Mouse (Mus musculus): Measurements from ENCODE around the gene Slc16a12. TPM values are rescaled to one million over a fixed set of nuclear protein-coding genes. Genes with fewer than 3 reads are reported as not detected.
A peak's percentile ranks its signal among the peaks of the same experiment; 100 is the strongest.

The Slc16a12 gene
- polyA plus RNA-seq, 1 experiment from 2014 or later: 5.7 TPM

- Histone ChIP-seq H3K36me3 (ENCODE audit: control insufficient read depth, insufficient read depth, low read length) (no peaks in the 10 kb centered on the region), H3K27me3 (ENCODE audit: control insufficient read depth, insufficient read depth, low read length) (no peaks in the 10 kb centered on the region), H3K27ac (ENCODE audit: low read length) (no peak overlapping the region), H3K9ac (ENCODE audit: low read length) (no peak overlapping the region), H3K4me2 (ENCODE audit: low read depth, low read length) (no peak overlapping the region), H3K4me1 (ENCODE audit: control insufficient read depth, insufficient read depth, low read length) (no peaks in the 10 kb centered on the region), H3K4me3 (replicated peaks; ENCODE audit: low read length) (no peak overlapping the region), H3K9me3 (replicated peaks; ENCODE audit: control insufficient read depth, low read length) (no peaks in the 10 kb centered on the region)
- WGBS: 76% methylated on average over 4 of the region's 4 CpGs
- no peak for ATAC-seq (ENCODE audit: insufficient read depth, low FRiP score)
Measured at GRCm38 (mm10) chr19:34735900-34736299, 11.2 kb downstream of the Slc16a12 start.

GRCm38 (mm10) chr19:34733020-34733419 lies 14.1 kb downstream of the Slc16a12 start:
- no peaks in the 10 kb centered on the region for H3K36me3 ChIP-seq (ENCODE audit: control insufficient read depth, insufficient read depth, low read length)
- ATAC-seq (ENCODE audit: insufficient read depth, low FRiP score): peak; percentile 72
- 46% methylated on average over 3 of the region's 3 CpGs for WGBS

DNA sequence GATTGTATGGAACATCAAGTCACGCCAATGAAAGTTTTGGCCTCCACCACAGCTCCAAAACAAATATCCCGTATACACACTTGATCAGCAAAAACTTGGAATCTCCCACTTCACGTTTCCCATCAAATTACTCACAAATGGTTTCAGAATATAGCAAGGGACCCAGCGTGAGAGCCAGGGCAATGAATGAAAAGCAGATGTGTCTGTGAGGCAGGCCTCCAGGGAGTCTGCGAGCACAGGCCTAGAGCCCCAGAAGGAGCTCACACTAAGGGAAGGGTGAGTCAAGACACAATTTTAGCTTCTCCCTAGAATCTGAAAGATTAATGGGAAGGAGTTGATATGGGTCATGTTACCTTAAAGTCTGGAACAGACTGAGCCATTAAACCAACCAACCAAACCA lies 15.7 kb downstream of the Slc16a12 start:
- ATAC-seq (ENCODE audit: insufficient read depth, low FRiP score): no peak
- Histone ChIP-seq H3K27ac (ENCODE audit: low read length) (no peak overlapping the region), H3K4me1 (ENCODE audit: control insufficient read depth, insufficient read depth, low read length) (no peaks in the 10 kb centered on the region), H3K4me3 (replicated peaks; ENCODE audit: low read length) (no peak overlapping the region), H3K9ac (ENCODE audit: low read length) (no peak overlapping the region), H3K27me3 (ENCODE audit: control insufficient read depth, insufficient read depth, low read length) (no peaks in the 10 kb centered on the region), H3K4me2 (ENCODE audit: low read depth, low read length) (no peak overlapping the region), H3K36me3 (ENCODE audit: control insufficient read depth, insufficient read depth, low read length) (no peaks in the 10 kb centered on the region), H3K9me3 (replicated peaks; ENCODE audit: control insufficient read depth, low read length) (no peaks in the 10 kb centered on the region)
- WGBS: 82% methylated on average over 5 of the region's 5 CpGs

More at GRCm38 (mm10) chr19:34733020-34733419, 14.1 kb downstream of the Slc16a12 start:
- Histone ChIP-seq H3K4me1 (ENCODE audit: control insufficient read depth, insufficient read depth, low read length) (no peaks in the 10 kb centered on the region), H3K9me3 (replicated peaks; ENCODE audit: control insufficient read depth, low read length) (no peaks in the 10 kb centered on the region), H3K9ac (ENCODE audit: low read length) (no peak overlapping the region), H3K4me3 (replicated peaks; ENCODE audit: low read length) (no peak overlapping the region), H3K27ac (ENCODE audit: low read length) (no peak overlapping the region), H3K27me3 (ENCODE audit: control insufficient read depth, insufficient read depth, low read length) (no peaks in the 10 kb centered on the region), H3K4me2 (ENCODE audit: low read depth, low read length) (no peak overlapping the region)

DNA sequence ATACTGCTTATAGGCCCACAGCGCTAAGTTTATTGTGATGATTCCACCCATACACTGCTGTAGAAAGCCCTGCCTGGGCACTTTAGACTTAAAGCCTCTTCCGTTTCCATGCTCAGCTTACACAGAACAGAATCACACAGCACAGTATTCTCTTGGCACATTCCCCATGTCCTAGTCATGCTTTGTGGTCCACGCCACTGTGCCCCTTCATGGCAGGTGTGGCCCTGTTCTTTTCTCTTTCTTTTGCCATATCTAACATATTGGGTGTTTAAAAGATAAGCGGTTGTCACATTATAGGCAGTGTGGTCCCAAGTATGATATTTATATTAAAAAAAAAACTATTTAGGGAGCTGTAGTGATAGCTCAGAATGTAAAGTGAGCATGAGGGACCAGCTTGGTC lies 16.5 kb downstream of the Slc16a12 start:
- no peaks in the 10 kb centered on the region for H3K36me3 ChIP-seq (ENCODE audit: control insufficient read depth, insufficient read depth, low read length)
- H3K27ac ChIP-seq (ENCODE audit: low read length): no peak overlapping the region
- no peaks in the 10 kb centered on the region for H3K27me3 ChIP-seq (ENCODE audit: control insufficient read depth, insufficient read depth, low read length)
- WGBS: 88% methylated on average over 4 of the region's 4 CpGs
- ATAC-seq (ENCODE audit: insufficient read depth, low FRiP score): no peak
- H3K4me3 ChIP-seq (replicated peaks; ENCODE audit: low read length): no peak overlapping the region
- no peaks in the 10 kb centered on the region for H3K9me3 ChIP-seq (replicated peaks; ENCODE audit: control insufficient read depth, low read length)
- no peak overlapping the region for H3K9ac ChIP-seq (ENCODE audit: low read length)
- H3K4me1 ChIP-seq (ENCODE audit: control insufficient read depth, insufficient read depth, low read length): no peaks in the 10 kb centered on the region
- no peak overlapping the region for H3K4me2 ChIP-seq (ENCODE audit: low read depth, low read length)

DNA sequence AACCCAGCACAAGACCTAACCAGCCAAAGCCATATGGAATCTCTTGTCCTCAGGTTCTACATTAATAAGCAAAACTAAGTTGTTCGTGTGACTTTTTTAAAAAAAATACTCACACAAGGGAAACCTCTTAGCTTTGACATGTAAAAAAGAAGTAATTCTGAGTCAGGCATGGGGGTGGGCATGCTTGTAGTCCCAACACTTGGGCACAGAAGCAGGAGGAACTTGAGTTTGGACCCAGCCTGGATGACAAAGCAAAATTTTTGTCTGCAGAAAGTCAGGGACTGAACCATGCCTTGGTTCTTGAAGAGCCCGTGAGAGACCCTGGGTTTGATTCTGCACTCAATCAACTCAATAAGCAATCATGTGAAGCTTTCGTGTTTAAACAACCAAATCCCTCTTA lies 17.6 kb downstream of the Slc16a12 start:
- no peaks in the 10 kb centered on the region for H3K9me3 ChIP-seq (replicated peaks; ENCODE audit: control insufficient read depth, low read length)
- no peak overlapping the region for H3K9ac ChIP-seq (ENCODE audit: low read length)
- 78% methylated on average over 3 of the region's 3 CpGs for whole genome bisulfite sequencing
- no peak for ATAC-seq (ENCODE audit: insufficient read depth, low FRiP score)
- H3K4me2 ChIP-seq (ENCODE audit: low read depth, low read length): no peak overlapping the region
- H3K4me1 ChIP-seq (ENCODE audit: control insufficient read depth, insufficient read depth, low read length): no peaks in the 10 kb centered on the region
- no peaks in the 10 kb centered on the region for H3K36me3 ChIP-seq (ENCODE audit: control insufficient read depth, insufficient read depth, low read length)
- H3K27me3 ChIP-seq (ENCODE audit: control insufficient read depth, insufficient read depth, low read length): no peaks in the 10 kb centered on the region
- H3K27ac ChIP-seq (ENCODE audit: low read length): no peak overlapping the region
- H3K4me3 ChIP-seq (replicated peaks; ENCODE audit: low read length): no peak overlapping the region

DNA sequence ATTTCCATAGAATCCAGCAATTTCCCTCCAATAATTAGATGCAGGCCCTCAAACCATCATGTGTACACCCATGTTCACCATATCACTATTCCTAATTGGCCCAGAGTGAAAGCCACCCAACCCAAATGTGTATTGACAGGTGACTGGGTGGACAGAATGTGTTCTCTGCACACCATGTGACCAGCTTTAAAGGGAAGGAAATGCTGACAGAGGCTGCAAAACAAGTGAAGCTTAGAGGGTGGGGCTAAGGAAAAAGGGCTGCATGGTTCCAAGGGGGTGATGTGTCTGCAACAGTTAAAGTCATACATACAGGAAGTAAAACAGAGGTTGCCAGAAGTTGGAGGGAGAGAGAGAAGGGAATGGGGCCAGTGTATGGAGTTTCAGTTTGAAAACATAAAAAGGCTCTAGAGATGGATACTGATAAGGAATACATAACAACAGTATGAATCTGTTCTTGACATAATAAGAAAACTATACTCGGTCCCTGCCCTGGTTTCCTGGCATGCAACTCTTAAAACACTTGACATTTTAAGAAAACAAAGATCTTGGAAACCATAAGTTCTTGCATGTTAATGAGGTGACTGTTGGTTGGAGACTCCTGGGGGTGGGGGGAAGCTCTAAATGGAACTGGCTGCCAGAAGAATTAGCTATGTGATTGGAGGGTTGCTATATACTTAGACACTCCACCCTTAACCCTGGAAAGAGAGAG lies 20.7 kb downstream of the Slc16a12 start:
- no peak overlapping the region for H3K9ac ChIP-seq (ENCODE audit: low read length)
- H3K36me3 ChIP-seq (ENCODE audit: control insufficient read depth, insufficient read depth, low read length): no peaks in the 10 kb centered on the region
- WGBS: 71% methylated on average over 1 of the region's 1 CpGs
- H3K9me3 ChIP-seq (replicated peaks; ENCODE audit: control insufficient read depth, low read length): no peaks in the 10 kb centered on the region
- no peak overlapping the region for H3K4me2 ChIP-seq (ENCODE audit: low read depth, low read length)
- H3K27me3 ChIP-seq (ENCODE audit: control insufficient read depth, insufficient read depth, low read length): no peaks in the 10 kb centered on the region
- no peak overlapping the region for H3K27ac ChIP-seq (ENCODE audit: low read length)
- ATAC-seq (ENCODE audit: insufficient read depth, low FRiP score): no peak
- no peak overlapping the region for H3K4me3 ChIP-seq (replicated peaks; ENCODE audit: low read length)
- H3K4me1 ChIP-seq (ENCODE audit: control insufficient read depth, insufficient read depth, low read length): no peaks in the 10 kb centered on the region

- no peak overlapping the region for H3K4me2 ChIP-seq (ENCODE audit: low read depth, low read length)
- 79% methylated on average over 5 of the region's 5 CpGs for WGBS
- H3K9me3 ChIP-seq (replicated peaks; ENCODE audit: control insufficient read depth, low read length): no peaks in the 10 kb centered on the region
- no peak overlapping the region for H3K27ac ChIP-seq (ENCODE audit: low read length)
- no peaks in the 10 kb centered on the region for H3K4me1 ChIP-seq (ENCODE audit: control insufficient read depth, insufficient read depth, low read length)
- no peaks in the 10 kb centered on the region for H3K27me3 ChIP-seq (ENCODE audit: control insufficient read depth, insufficient read depth, low read length)
- no peaks in the 10 kb centered on the region for H3K36me3 ChIP-seq (ENCODE audit: control insufficient read depth, insufficient read depth, low read length)
- no peak for ATAC-seq (ENCODE audit: insufficient read depth, low FRiP score)
- no peak overlapping the region for H3K4me3 ChIP-seq (replicated peaks; ENCODE audit: low read length)
- H3K9ac ChIP-seq (ENCODE audit: low read length): no peak overlapping the region
Measured at GRCm38 (mm10) chr19:34725418-34725817, 21.7 kb downstream of the Slc16a12 start.

DNA sequence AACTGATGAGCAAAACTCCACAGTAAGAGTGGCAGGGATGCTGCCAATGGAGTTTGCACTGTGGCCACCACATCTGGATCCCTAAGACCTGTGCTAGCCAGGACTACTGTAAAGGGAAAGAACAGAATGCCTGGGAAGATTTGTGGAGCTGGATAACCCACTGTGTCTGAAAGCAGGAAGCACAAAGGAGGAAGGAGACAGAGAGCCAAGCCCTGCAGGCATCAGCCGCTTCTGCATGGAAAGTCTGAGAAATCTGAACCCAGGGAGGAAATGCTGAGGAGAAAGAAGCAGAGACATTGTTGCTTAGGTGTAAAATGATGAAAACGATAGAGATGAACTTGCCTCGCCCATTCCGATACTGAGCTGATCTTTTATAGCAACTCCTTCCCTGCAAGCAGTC lies 22.5 kb downstream of the Slc16a12 start:
- Histone ChIP-seq H3K4me3 (replicated peaks; ENCODE audit: low read length) (no peak overlapping the region), H3K4me2 (ENCODE audit: low read depth, low read length) (no peak overlapping the region), H3K9me3 (replicated peaks; ENCODE audit: control insufficient read depth, low read length) (no peaks in the 10 kb centered on the region), H3K27me3 (ENCODE audit: control insufficient read depth, insufficient read depth, low read length) (no peaks in the 10 kb centered on the region), H3K36me3 (ENCODE audit: control insufficient read depth, insufficient read depth, low read length) (no peaks in the 10 kb centered on the region), H3K9ac (ENCODE audit: low read length) (no peak overlapping the region), H3K27ac (ENCODE audit: low read length) (no peak overlapping the region), H3K4me1 (ENCODE audit: control insufficient read depth, insufficient read depth, low read length) (no peaks in the 10 kb centered on the region)
- no peak for ATAC-seq (ENCODE audit: insufficient read depth, low FRiP score)
- WGBS: 90% methylated on average over 4 of the region's 4 CpGs

GRCm38 (mm10) chr19:34722541-34722940 lies 24.5 kb downstream of the Slc16a12 start:
- WGBS: 78% methylated on average over 3 of the region's 3 CpGs
- H3K4me3 ChIP-seq (replicated peaks; ENCODE audit: low read length): no peak overlapping the region

More at GRCm38 (mm10) chr19:34722541-34722940, 24.5 kb downstream of the Slc16a12 start:
- no peak overlapping the region for H3K9ac ChIP-seq (ENCODE audit: low read length)
- no peak for ATAC-seq (ENCODE audit: insufficient read depth, low FRiP score)
- no peak overlapping the region for H3K27ac ChIP-seq (ENCODE audit: low read length)
- no peaks in the 10 kb centered on the region for H3K4me1 ChIP-seq (ENCODE audit: control insufficient read depth, insufficient read depth, low read length)
- H3K9me3 ChIP-seq (replicated peaks; ENCODE audit: control insufficient read depth, low read length): no peaks in the 10 kb centered on the region
- H3K36me3 ChIP-seq (ENCODE audit: control insufficient read depth, insufficient read depth, low read length): no peaks in the 10 kb centered on the region
- H3K27me3 ChIP-seq (ENCODE audit: control insufficient read depth, insufficient read depth, low read length): no peaks in the 10 kb centered on the region
- H3K4me2 ChIP-seq (ENCODE audit: low read depth, low read length): no peak overlapping the region

Data from stomach, embryonic 16.5 days (tissue).